In the genomic region with DNA sequence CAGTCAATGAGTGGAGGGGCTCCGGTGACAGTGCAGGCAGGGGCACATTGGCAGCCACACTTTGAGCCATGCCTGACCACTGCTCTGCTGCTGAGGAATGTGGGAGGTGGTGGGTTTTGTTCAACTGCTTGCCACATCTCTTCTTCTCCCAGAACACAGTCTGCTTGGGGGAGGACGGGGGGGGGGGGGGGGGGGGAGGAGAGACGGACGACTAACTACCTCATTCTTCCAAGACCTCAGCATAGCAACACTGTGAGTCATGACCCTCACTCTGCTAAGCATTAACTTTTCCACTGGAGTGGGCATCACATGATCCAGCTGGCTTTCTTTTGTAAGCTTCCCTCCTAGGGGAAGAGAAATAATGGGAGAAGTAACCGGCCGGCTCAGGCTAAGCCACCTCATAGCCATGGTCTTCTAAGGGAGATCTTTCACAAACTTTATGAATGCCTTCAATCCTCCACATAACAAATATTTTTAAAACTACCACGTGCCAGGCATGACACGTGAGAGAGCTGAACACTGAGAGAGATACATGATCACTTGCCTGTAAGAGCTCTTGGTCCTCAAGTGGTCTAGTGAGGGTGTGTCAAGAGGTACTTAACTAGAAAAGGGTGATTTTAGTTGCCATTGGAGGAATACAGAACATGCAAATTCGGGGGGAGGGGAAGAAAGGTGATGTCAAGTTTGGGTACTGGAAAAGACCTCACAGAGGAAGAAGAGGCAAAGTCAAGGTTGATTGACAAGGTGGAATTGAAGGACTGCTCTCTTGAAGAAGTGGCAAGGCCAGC, we compare ENCODE assay signal across 9 mouse cellular contexts. TPM values are rescaled to one million over a fixed set of nuclear protein-coding genes. Genes with fewer than 3 reads are reported as not detected.
A peak's percentile ranks its signal among the peaks of the same experiment; 100 is the strongest.
DNase-seq lines count a peak whose midpoint lies in the region; ATAC-seq lines count a peak whose summit lies in the region.
"Had no signal": no experiment of that assay in that cellular context is flagged by ENCODE, and none has a peak within 500 bp of the region (broad histone marks: within the 10 kb centered on the region; RNA-seq: fewer than 3 reads in every experiment).

No protein-coding gene starts in this region.

- peak overlapping the region; percentile 19; the same call in 1 of the 2 replicates for H3K4me2 ChIP-seq in heart, embryonic 12.5 days
- H3K4me2 ChIP-seq in stomach, embryonic 16.5 days (ENCODE audit: low read depth, low read length), result no peak overlapping the region
- H3K4me2 ChIP-seq: midbrain, embryonic 12.5 days had no signal

- H3K36me3 ChIP-seq in heart, embryonic 12.5 days, result no peaks in the 10 kb centered on the region
- no peaks in the 10 kb centered on the region for H3K36me3 ChIP-seq in stomach, embryonic 16.5 days (ENCODE audit: control insufficient read depth, insufficient read depth, low read length)
- H3K36me3 ChIP-seq: midbrain, embryonic 12.5 days had no signal

- no peaks in the 10 kb centered on the region for H3K9me3 ChIP-seq in heart, embryonic 12.5 days (replicated peaks)
- H3K9me3 ChIP-seq in stomach, embryonic 16.5 days (replicated peaks; ENCODE audit: control insufficient read depth, low read length), result no peaks in the 10 kb centered on the region
- H3K9me3 ChIP-seq: midbrain, embryonic 12.5 days had no signal

- 40% methylated on average over 8 of the region's 9 CpGs for WGBS in heart, embryonic 12.5 days
- WGBS in stomach, embryonic 16.5 days, result 38% methylated on average over 6 of the region's 9 CpGs

- H3K27me3 ChIP-seq in heart, embryonic 12.5 days (replicated peaks), result no peaks in the 10 kb centered on the region
- H3K27me3 ChIP-seq in stomach, embryonic 16.5 days (ENCODE audit: control insufficient read depth, insufficient read depth, low read length), result no peaks in the 10 kb centered on the region
- H3K27me3 ChIP-seq: midbrain, embryonic 12.5 days had no signal

- H3K27ac ChIP-seq in heart, embryonic 12.5 days (ENCODE audit: poor library complexity, severe bottlenecking), result peak overlapping the region; percentile 47; the same call in 1 of the 2 replicates
- peak overlapping the region; percentile 79 for H3K27ac ChIP-seq in stomach, embryonic 16.5 days (ENCODE audit: low read length)
- H3K27ac ChIP-seq: midbrain, embryonic 12.5 days had no signal

- H3K4me3 ChIP-seq in heart, embryonic 12.5 days, result no peak overlapping the region
- no peak overlapping the region for H3K4me3 ChIP-seq in stomach, embryonic 16.5 days (replicated peaks; ENCODE audit: low read length)
- H3K4me3 ChIP-seq: midbrain, embryonic 12.5 days had no signal

- DNase-seq in spleen, postnatal 36 days (ENCODE audit: low spot score in 2 of 2), result peak; percentile 55 to 58
- DNase-seq in spleen, postnatal 10 days (ENCODE audit: low spot score in 2 of 2), result no peak
- DNase-seq in liver, result peak; percentile 18
- no peak for DNase-seq in neural tube, embryonic 10.5 days (ENCODE audit: extremely low spot score, low spot score)
- no peak for DNase-seq in frontal cortex, postnatal 25 days (ENCODE audit: low spot score in 2 of 2)

- no peak overlapping the region for H3K9ac ChIP-seq in heart, embryonic 12.5 days
- no peak overlapping the region for H3K9ac ChIP-seq in stomach, embryonic 16.5 days (ENCODE audit: low read length)
- H3K9ac ChIP-seq: midbrain, embryonic 12.5 days had no signal

- peak; percentile 76 for ATAC-seq in heart, embryonic 12.5 days (ENCODE audit: insufficient number of reproducible peaks, low FRiP score)
- ATAC-seq in stomach, embryonic 16.5 days (ENCODE audit: insufficient read depth, low FRiP score), result peak; percentile 56; the same call in 1 of the 2 replicates
- no peak for ATAC-seq in CD4-positive, CD25-positive, alpha-beta regulatory T cell, adult 4 months

- peaks cover 37% of the 10 kb centered on the region for H3K4me1 ChIP-seq in heart, embryonic 12.5 days (replicated peaks)
- peaks cover 65% of the 10 kb centered on the region for H3K4me1 ChIP-seq in stomach, embryonic 16.5 days (ENCODE audit: control insufficient read depth, insufficient read depth, low read length)
- H3K4me1 ChIP-seq: midbrain, embryonic 12.5 days had no signal

RNA-seq across cellular contexts. Expression of gene Myof, which starts 17.9 kb away (rescaled TPM):
- polyA plus RNA-seq in heart, embryonic 12.5 days (2016; fragmentation: Nextera tagmentation; extraction: Ambion mirVana), result 8.9 and 9.4 TPM in 2 replicates
- polyA plus RNA-seq in stomach, embryonic 16.5 days (2015; fragmentation: Nextera tagmentation; extraction: Ambion mirVana), result 22.5 and 23.3 TPM in 2 replicates
- under 1 TPM; 0.56 to 0.94 TPM for polyA plus RNA-seq in CD4-positive, CD25-positive, alpha-beta regulatory T cell, adult 4 months (2017; shearing (Covaris generic))

RNA-seq across cellular contexts. Expression of gene Cep55, which starts 29.4 kb away (rescaled TPM):
- polyA plus RNA-seq in heart, embryonic 12.5 days (2016; fragmentation: Nextera tagmentation; extraction: Ambion mirVana), result 34.5 and 35.9 TPM in 2 replicates
- polyA plus RNA-seq in stomach, embryonic 16.5 days (2015; fragmentation: Nextera tagmentation; extraction: Ambion mirVana), result 23.0 and 25.7 TPM in 2 replicates
- polyA plus RNA-seq in CD4-positive, CD25-positive, alpha-beta regulatory T cell, adult 4 months (2017; shearing (Covaris generic)), result 1 to 10 TPM; 2.0 to 4.4 TPM

Comparison
In these comparisons a context has a peak if more than half of its experiments do, and no peak if none do; other contexts are left out.
1. DNase-seq: peak in spleen, postnatal 36 days (2 of 2) and liver (single experiment); none in spleen, postnatal 10 days (0 of 2), neural tube, embryonic 10.5 days (single experiment) and frontal cortex, postnatal 25 days (0 of 2).